Mouse (Mus musculus): ENCODE results near the gene Kcnn3. TPM values are rescaled to one million over a fixed set of nuclear protein-coding genes. Genes with fewer than 3 reads are reported as not detected.

Gene Kcnn3
- polyA plus RNA-seq (2014; fragmentation: Illumina TruSeq; extraction: RNeasy Lipid Tissue Mini Kit (QIAGEN cat#74804); ENCODE audit: low replicate concordance): 4.5 TPM

DNA sequence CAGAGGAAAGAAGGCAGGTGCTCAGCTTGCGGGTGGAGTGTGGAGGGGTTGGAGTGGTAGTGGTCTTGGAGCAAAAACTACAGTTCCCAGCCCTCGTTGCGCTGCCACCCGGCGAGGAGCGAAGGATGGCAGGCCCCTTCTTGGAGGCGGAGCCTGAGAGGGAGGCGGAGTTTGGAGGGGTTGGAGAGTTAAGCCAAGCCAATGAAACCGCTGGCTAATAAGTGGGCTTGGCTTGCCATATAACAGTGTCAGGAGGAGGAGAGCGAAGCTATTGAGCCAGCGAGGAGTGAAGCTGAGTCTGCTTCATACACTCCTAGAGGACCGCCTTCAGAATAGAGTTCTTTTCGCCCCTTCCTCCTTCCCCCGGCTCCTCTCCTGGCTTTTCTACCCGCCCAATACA, at the start of gene Kcnn3:
TSS of gene Kcnn3 (plus strand) at position 271 of the 400 bp plus-strand sequence.

DNA sequence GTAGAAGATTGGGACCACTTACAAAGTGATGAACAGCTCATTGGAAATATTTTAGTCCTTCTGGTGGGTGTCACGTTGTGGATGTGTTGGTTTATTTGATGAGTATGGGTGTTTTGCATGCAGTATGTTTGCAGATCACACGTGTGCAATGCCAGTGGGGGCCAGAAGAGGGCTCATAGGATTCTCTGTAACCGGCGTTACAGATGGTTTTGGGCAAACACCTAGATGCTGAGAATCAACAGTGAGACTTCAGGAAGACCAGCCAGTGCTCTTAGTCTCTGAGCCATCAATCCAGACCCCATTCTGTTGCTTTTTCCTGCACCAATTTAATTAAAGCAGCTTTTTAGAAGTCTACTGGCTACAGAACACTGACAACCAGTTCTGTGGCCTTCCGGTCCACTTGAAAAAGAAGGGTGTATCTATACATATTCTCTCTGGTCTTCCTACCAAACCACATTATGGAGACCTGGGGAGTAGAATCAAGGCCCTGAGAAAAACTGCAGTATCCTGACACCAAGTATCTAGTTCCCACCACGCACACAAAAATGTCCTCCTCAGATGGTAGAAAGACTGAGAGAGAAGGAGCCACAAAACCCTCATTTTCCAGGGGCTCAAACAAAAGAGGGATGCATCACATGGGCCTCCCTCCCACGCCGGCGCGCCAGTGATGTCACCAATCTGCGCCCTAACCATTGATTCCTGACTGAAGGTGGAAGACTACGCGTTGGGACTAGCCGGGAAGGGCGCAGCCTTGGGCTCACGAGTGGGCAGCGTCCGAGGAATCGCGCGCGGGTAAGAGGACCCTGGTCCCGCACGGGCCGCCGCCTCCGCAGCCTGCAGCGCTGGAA, 194.6 kb downstream of the Kcnn3 start, which contains the start of gene Adar:
TSS of gene Adar (plus strand) at position 664 of the 848 bp plus-strand sequence.

Other genes starting within 250 kb of the Kcnn3 start
- 11.5 TPM for gene Slc50a1, start 249.6 kb upstream of the Kcnn3 start, polyA plus RNA-seq (2014; fragmentation: Illumina TruSeq; extraction: RNeasy Lipid Tissue Mini Kit (QIAGEN cat#74804); ENCODE audit: low replicate concordance)
- gene Efna1, start 239.0 kb upstream of the Kcnn3 start, polyA plus RNA-seq (2014; fragmentation: Illumina TruSeq; extraction: RNeasy Lipid Tissue Mini Kit (QIAGEN cat#74804); ENCODE audit: low replicate concordance): 8.7 TPM
- gene Efna3, start 197.2 kb upstream of the Kcnn3 start, polyA plus RNA-seq (2014; fragmentation: Illumina TruSeq; extraction: RNeasy Lipid Tissue Mini Kit (QIAGEN cat#74804); ENCODE audit: low replicate concordance): 0.22 TPM
- not detected for gene Efna4, start 182.1 kb upstream of the Kcnn3 start, polyA plus RNA-seq (2014; fragmentation: Illumina TruSeq; extraction: RNeasy Lipid Tissue Mini Kit (QIAGEN cat#74804); ENCODE audit: low replicate concordance)
- 1.6 TPM for gene Adam15, start 170.2 kb upstream of the Kcnn3 start, polyA plus RNA-seq (2014; fragmentation: Illumina TruSeq; extraction: RNeasy Lipid Tissue Mini Kit (QIAGEN cat#74804); ENCODE audit: low replicate concordance)
- gene Dcst2, start 158.2 kb upstream of the Kcnn3 start, polyA plus RNA-seq (2014; fragmentation: Illumina TruSeq; extraction: RNeasy Lipid Tissue Mini Kit (QIAGEN cat#74804); ENCODE audit: low replicate concordance): not detected
- 1.6 TPM for gene Dcst1, start 154.9 kb upstream of the Kcnn3 start, polyA plus RNA-seq (2014; fragmentation: Illumina TruSeq; extraction: RNeasy Lipid Tissue Mini Kit (QIAGEN cat#74804); ENCODE audit: low replicate concordance)
- gene Zbtb7b, start 125.4 kb upstream of the Kcnn3 start, polyA plus RNA-seq (2014; fragmentation: Illumina TruSeq; extraction: RNeasy Lipid Tissue Mini Kit (QIAGEN cat#74804); ENCODE audit: low replicate concordance): 5.2 TPM
- gene Lenep, start 117.4 kb upstream of the Kcnn3 start, polyA plus RNA-seq (2014; fragmentation: Illumina TruSeq; extraction: RNeasy Lipid Tissue Mini Kit (QIAGEN cat#74804); ENCODE audit: low replicate concordance): 2.0 TPM
- gene Flad1, start 108.3 kb upstream of the Kcnn3 start, polyA plus RNA-seq (2014; fragmentation: Illumina TruSeq; extraction: RNeasy Lipid Tissue Mini Kit (QIAGEN cat#74804); ENCODE audit: low replicate concordance): 0.59 TPM
- 5.6 TPM for gene Cks1b, start 101.8 kb upstream of the Kcnn3 start, polyA plus RNA-seq (2014; fragmentation: Illumina TruSeq; extraction: RNeasy Lipid Tissue Mini Kit (QIAGEN cat#74804); ENCODE audit: low replicate concordance)
- 23.1 TPM for gene Shc1, start 101.7 kb upstream of the Kcnn3 start, polyA plus RNA-seq (2014; fragmentation: Illumina TruSeq; extraction: RNeasy Lipid Tissue Mini Kit (QIAGEN cat#74804); ENCODE audit: low replicate concordance)
- 5.2 TPM for gene Pygo2, start 90.0 kb upstream of the Kcnn3 start, polyA plus RNA-seq (2014; fragmentation: Illumina TruSeq; extraction: RNeasy Lipid Tissue Mini Kit (QIAGEN cat#74804); ENCODE audit: low replicate concordance)
- 9.0 TPM for gene Pbxip1, start 83.5 kb upstream of the Kcnn3 start, polyA plus RNA-seq (2014; fragmentation: Illumina TruSeq; extraction: RNeasy Lipid Tissue Mini Kit (QIAGEN cat#74804); ENCODE audit: low replicate concordance)
- not detected for gene Pmvk, start 65.6 kb upstream of the Kcnn3 start, polyA plus RNA-seq (2014; fragmentation: Illumina TruSeq; extraction: RNeasy Lipid Tissue Mini Kit (QIAGEN cat#74804); ENCODE audit: low replicate concordance)
- 4.4 TPM for gene Adar, start 194.9 kb downstream of the Kcnn3 start, polyA plus RNA-seq (2014; fragmentation: Illumina TruSeq; extraction: RNeasy Lipid Tissue Mini Kit (QIAGEN cat#74804); ENCODE audit: low replicate concordance)
- gene Chrnb2, start 244.5 kb downstream of the Kcnn3 start, polyA plus RNA-seq (2014; fragmentation: Illumina TruSeq; extraction: RNeasy Lipid Tissue Mini Kit (QIAGEN cat#74804); ENCODE audit: low replicate concordance): 0.33 TPM

All from small intestine, adult 10 weeks (tissue).